Mouse (Mus musculus) heart, adult 2 months (tissue): ENCODE results near the gene Prpf6. TPM values are rescaled to one million over a fixed set of nuclear protein-coding genes. Genes with fewer than 3 reads are reported as not detected.

Experiments
- DNase-seq, 2 experiments: peaks; one replicate each; pipeline ENCODE4 v3.0.0; 2021
- H3K27ac ChIP-seq: fragments of 200-600 bp; 2 replicates; pipeline ENCODE4 v1.8.1; 2022
- H3K27me3 ChIP-seq: fragments of 200-500 bp; 2 replicates; pipeline ENCODE4 v1.6.1; 2012; ENCODE audit warnings: mild to moderate bottlenecking, low read length, inconsistent platforms, mixed read lengths; ENCODE audit not compliant: control insufficient read depth, insufficient read depth
- H3K36me3 ChIP-seq: fragments of 200-500 bp; 2 replicates; pipeline ENCODE4 v1.6.1; 2012; ENCODE audit warnings: low read length, inconsistent platforms; ENCODE audit not compliant: control insufficient read depth, insufficient read depth
- H3K4me1 ChIP-seq: fragments of 200-500 bp; 2 replicates; pipeline ENCODE4 v1.6.1; 2011; ENCODE audit warnings: low read length; ENCODE audit not compliant: control insufficient read depth, insufficient read depth
- H3K4me3 ChIP-seq: fragments of 200-600 bp; 2 replicates; pipeline ENCODE4 v1.8.1; 2022
- H3K79me2 ChIP-seq: fragments of 200-500 bp; replicated peaks from 2 replicates; pipeline ENCODE4 v1.6.1; 2012; ENCODE audit warnings: mild to moderate bottlenecking, inconsistent platforms, low read length, moderate library complexity, mixed read lengths; ENCODE audit not compliant: control insufficient read depth, insufficient read depth
- H3K9ac ChIP-seq: fragments of 200-500 bp; 2 replicates; pipeline ENCODE4 v1.6.1; 2012; ENCODE audit warnings: low read depth, mild to moderate bottlenecking, control low read depth, inconsistent platforms, low read length, mixed read lengths
- CTCF ChIP-seq: fragments of 200-600 bp; IDR thresholded peaks from 2 replicates; pipeline ENCODE4 v1.8.1; 2022; ENCODE audit warnings: antibody characterized with exemption, mild to moderate bottlenecking, moderate library complexity
- EP300 ChIP-seq: fragments of 200-500 bp; IDR thresholded peaks from 2 replicates; pipeline ENCODE4 v1.6.1; 2011; ENCODE audit warnings: low read depth, low read length, control low read depth; ENCODE audit not compliant: insufficient read depth
- POLR2A ChIP-seq: fragments of 200-500 bp; IDR thresholded peaks from 2 replicates; pipeline ENCODE4 v1.6.1; 2011; ENCODE audit warnings: mild to moderate bottlenecking, low read depth, low read length, control low read depth; ENCODE audit not compliant: insufficient read depth
- WGBS: fragments of 180-500 bp; shearing (Covaris S2); methylation state at CpG from one replicate; pipeline ENCODE4 v1.1.7; 2018; 5-methylcytosine and 5-hydroxymethylcytosine counted together
- intact Hi-C: fragments of 180-260 bp; cut with DNase I; formaldehyde crosslinking; loops from one replicate; pipeline ENCODE4 v1.15.1; 2025
- polyA plus RNA-seq: library from polyadenylated mRNA; depleted of rRNA; stranded (reverse); fragments of >200 nt; gene quantifications from 2 replicates; pipeline ENCODE4 v1.2.3, GENCODE M21; 2012
- total RNA-seq, 2 experiments: library from RNA; stranded (reverse); gene quantifications; 2 replicates each; pipeline ENCODE4 v1.2.3; 2021

The Prpf6 gene
- total and polyA plus RNA-seq, 3 experiments: 13.8 to 38.6 (median 35.3) TPM

GRCm38 (mm10) chr2:181589011-181589731 is 2.5 kb upstream of the Prpf6 start:
- Histone ChIP-seq H3K9ac (no peak overlapping the region), H3K79me2 (no peaks in the 10 kb centered on the region; the same call in 1 of the 2 replicates), H3K36me3 (no peaks in the 10 kb centered on the region), H3K4me1 (0 out of 2 replicates have a peak, but pooled peaks cover 6% of the 10 kb centered on the region), H3K27me3 (no peaks in the 10 kb centered on the region), H3K4me3 (no peak overlapping the region), H3K27ac (no peak overlapping the region)
- TF ChIP-seq POLR2A (no peak), CTCF (no peak), EP300 (no peak)
- DNase-seq: peak in 1 of 2 experiments; percentile 14
- 77% methylated on average over 10 of the region's 10 CpGs for WGBS
- intact Hi-C loops: loop anchor here (10.0 kb wide), 1 partner anchor 404 kb away; the partner anchor contains the start of gene Ppdpf

GRCm38 (mm10) chr2:181589732-181590105 is 1.9 kb upstream of the Prpf6 start:
- H3K27ac ChIP-seq: no peak overlapping the region
- H3K4me3 ChIP-seq: no peak overlapping the region
- TF ChIP-seq CTCF (no peak), POLR2A (no peak), EP300 (no peak)
- no peak overlapping the region for H3K9ac ChIP-seq
- DNase-seq: no peak
- WGBS: 96% methylated on average over 9 of the region's 9 CpGs
- intact Hi-C loops: loop anchor here (10.0 kb wide), 2 partner anchors 405 to 435 kb away; partner anchors contain the start of genes Eef1a2 and Ppdpf
- 0 out of 2 replicates have a peak, but pooled peaks cover 6% of the 10 kb centered on the region for H3K4me1 ChIP-seq
- no peaks in the 10 kb centered on the region for H3K36me3 ChIP-seq
- no peaks in the 10 kb centered on the region for H3K27me3 ChIP-seq
- H3K79me2 ChIP-seq: no peaks in the 10 kb centered on the region; the same call in 1 of the 2 replicates

- no peaks in the 10 kb centered on the region for H3K36me3 ChIP-seq
- TF ChIP-seq CTCF (no peak), EP300 (no peak), POLR2A (no peak)
- no peaks in the 10 kb centered on the region; the same call in 1 of the 2 replicates for H3K79me2 ChIP-seq
- H3K9ac ChIP-seq: no peak overlapping the region
- intact Hi-C loops: loop anchor here (10.0 kb wide), 1 partner anchor 436 kb away; the partner anchor contains the start of gene Eef1a2
- 0 out of 2 replicates have a peak, but pooled peaks cover 6% of the 10 kb centered on the region for H3K4me1 ChIP-seq
- H3K27me3 ChIP-seq: no peaks in the 10 kb centered on the region
- DNase-seq: no peak
- H3K27ac ChIP-seq: no peak overlapping the region
- no peak overlapping the region for H3K4me3 ChIP-seq
- 92% methylated on average over 5 of the region's 5 CpGs for WGBS
Observed at GRCm38 (mm10) chr2:181590471-181590870, 1.2 kb upstream of the Prpf6 start.

- Histone ChIP-seq H3K36me3 (no peaks in the 10 kb centered on the region), H3K27me3 (no peaks in the 10 kb centered on the region), H3K79me2 (no peaks in the 10 kb centered on the region; the same call in 1 of the 2 replicates), H3K9ac (peak within 1 kb of the TSS; percentile 96), H3K27ac (peak within 1 kb of the TSS; percentile 87), H3K4me3 (peak within 1 kb of the TSS; percentile 95), H3K4me1 (0 out of 2 replicates have a peak, but pooled peaks cover 6% of the 10 kb centered on the region)
- 1% methylated on average over 75 of the region's 97 CpGs for WGBS
- DNase-seq: peak; percentile 73 to 75
- intact Hi-C loops: loop anchor here (10.0 kb wide), 1 partner anchor 438 kb away; the partner anchor contains the start of gene Eef1a2
- TF ChIP-seq EP300: no peak
- peak; percentile 24 for TF ChIP-seq CTCF
- TF ChIP-seq POLR2A: peak; percentile 75
Observed at GRCm38 (mm10) chr2:181592231-181593041, 768 bp downstream of the Prpf6 start, which contains the start of gene Zfp512b. Gene Zfp512b (minus strand): TSS chr2:181592803.

- peak overlapping the region; percentile 95 for H3K4me3 ChIP-seq
- DNase-seq: no peak
- H3K79me2 ChIP-seq: no peaks in the 10 kb centered on the region; the same call in 1 of the 2 replicates
- 0 out of 2 replicates have a peak, but pooled peaks cover 6% of the 10 kb centered on the region for H3K4me1 ChIP-seq
- WGBS: 3% methylated on average over 6 of the region's 6 CpGs
- TF ChIP-seq CTCF (no peak), EP300 (no peak), POLR2A (no peak)
- peak overlapping the region; percentile 87 for H3K27ac ChIP-seq
- peak overlapping the region; percentile 96 for H3K9ac ChIP-seq
- H3K27me3 ChIP-seq: no peaks in the 10 kb centered on the region
- intact Hi-C loops: loop anchor here (10.0 kb wide), 1 partner anchor 438 kb away; the partner anchor contains the start of gene Eef1a2
- H3K36me3 ChIP-seq: no peaks in the 10 kb centered on the region
Observed at GRCm38 (mm10) chr2:181593042-181593421, 1.4 kb downstream of the Prpf6 start.
